10 mouse cellular contexts compared by ENCODE assay signal in genomic region chr9:14001517-14001916, GRCm38 (mm10).
A peak's percentile ranks its signal among the peaks of the same experiment; 100 is the strongest.
DNase-seq lines count a peak whose midpoint lies in the region; ATAC-seq and TF ChIP-seq lines count a peak whose summit lies in the region.
"Had no signal": no experiment of that assay in that cellular context is flagged by ENCODE, and none has a peak within 500 bp of the region (broad histone marks: within the 10 kb centered on the region; RNA-seq: fewer than 3 reads in every experiment).

No protein-coding gene starts in this region.

- no peak overlapping the region for H3K4me2 ChIP-seq in midbrain, embryonic 14.5 days (ENCODE audit: low read length)
- H3K4me2 ChIP-seq in midbrain, embryonic 15.5 days, result no peak overlapping the region
- H3K4me2 ChIP-seq in midbrain, postnatal 0 days (ENCODE audit: low read depth, low read length, poor library complexity, severe bottlenecking), result no peak overlapping the region
- H3K4me2 ChIP-seq: hindbrain, embryonic 15.5 days had no signal

- H3K9me3 ChIP-seq in midbrain, embryonic 14.5 days (ENCODE audit: control insufficient read depth, low read length), result no peaks in the 10 kb centered on the region
- H3K9me3 ChIP-seq in midbrain, embryonic 15.5 days, result no peaks in the 10 kb centered on the region
- no peaks in the 10 kb centered on the region for H3K9me3 ChIP-seq in midbrain, postnatal 0 days (ENCODE audit: low read length)
- H3K9me3 ChIP-seq: hindbrain, embryonic 15.5 days had no signal

- TF ChIP-seq CTCF in midbrain, postnatal 0 days (IDR thresholded peaks at IDR 0.05), result peak; percentile 44

- H3K9ac ChIP-seq in midbrain, embryonic 14.5 days (replicated peaks; ENCODE audit: low read length), result no peak overlapping the region
- no peak overlapping the region for H3K9ac ChIP-seq in midbrain, embryonic 15.5 days
- no peak overlapping the region for H3K9ac ChIP-seq in midbrain, postnatal 0 days (replicated peaks; ENCODE audit: low read length, poor library complexity, severe bottlenecking)
- H3K9ac ChIP-seq: hindbrain, embryonic 15.5 days had no signal

- no peak for ATAC-seq in midbrain, embryonic 14.5 days (ENCODE audit: low FRiP score, low TSS enrichment)
- ATAC-seq in midbrain, embryonic 15.5 days (replicated peaks), result no peak
- no peak for ATAC-seq in midbrain, postnatal 0 days (ENCODE audit: low FRiP score)
- no peak for ATAC-seq in megakaryocyte-erythroid progenitor cell, adult 5-6 weeks (replicated peaks; ENCODE audit: low FRiP score, low TSS enrichment, poor library complexity, severe bottlenecking)

- H3K27ac ChIP-seq in midbrain, embryonic 14.5 days (replicated peaks; ENCODE audit: low read depth, low read length), result no peak overlapping the region
- H3K27ac ChIP-seq in midbrain, embryonic 15.5 days, result no peak overlapping the region
- no peak overlapping the region for H3K27ac ChIP-seq in midbrain, postnatal 0 days (ENCODE audit: low read depth, low read length)
- H3K27ac ChIP-seq: hindbrain, embryonic 15.5 days had no signal

- H3K27me3 ChIP-seq in midbrain, embryonic 14.5 days (ENCODE audit: control insufficient read depth, insufficient read depth, low read length), result no peaks in the 10 kb centered on the region
- no peaks in the 10 kb centered on the region for H3K27me3 ChIP-seq in midbrain, embryonic 15.5 days (replicated peaks)
- no peaks in the 10 kb centered on the region for H3K27me3 ChIP-seq in midbrain, postnatal 0 days (ENCODE audit: insufficient read depth, low read length)
- H3K27me3 ChIP-seq: hindbrain, embryonic 15.5 days; megakaryocyte, embryonic 14.5 days had no signal

- peaks cover 3% of the 10 kb centered on the region; the same call in 1 of the 2 replicates for H3K4me1 ChIP-seq in midbrain, embryonic 14.5 days (ENCODE audit: control insufficient read depth, insufficient read depth, low read length)
- peaks cover 3% of the 10 kb centered on the region; the same call in 1 of the 2 replicates for H3K4me1 ChIP-seq in midbrain, embryonic 15.5 days
- no peaks in the 10 kb centered on the region for H3K4me1 ChIP-seq in midbrain, postnatal 0 days (ENCODE audit: insufficient read depth, low read length)

- H3K36me3 ChIP-seq in midbrain, embryonic 14.5 days (ENCODE audit: control insufficient read depth, insufficient read depth, low read length), result no peaks in the 10 kb centered on the region
- no peaks in the 10 kb centered on the region for H3K36me3 ChIP-seq in midbrain, embryonic 15.5 days (replicated peaks)
- H3K36me3 ChIP-seq in midbrain, postnatal 0 days (ENCODE audit: insufficient read depth, low read length), result no peaks in the 10 kb centered on the region
- H3K36me3 ChIP-seq: hindbrain, embryonic 15.5 days had no signal

- peak; percentile 48 for DNase-seq in gastrocnemius, postnatal 14 days
- DNase-seq in gastrocnemius, postnatal 25 days, result no peak
- peak; percentile 28 for DNase-seq in midbrain, embryonic 14.5 days
- DNase-seq in c-Kit-positive CD71-positive TER-119-positive erythroid progenitor cells, embryonic 14.5 days (ENCODE audit: low spot score), result peak; percentile 13
- DNase-seq in midbrain, postnatal 0 days (ENCODE audit: low spot score), result peak; percentile 12
- no peak for DNase-seq in gastrocnemius, adult 8-10 months (ENCODE audit: low spot score in 2 of 2)

- intact Hi-C loops in gastrocnemius, postnatal 14 days (cut with DNase I; ENCODE audit: low total_unique reads), result no loop called here

- 75% methylated on average over 7 of the region's 7 CpGs for WGBS in midbrain, embryonic 14.5 days
- WGBS in midbrain, embryonic 15.5 days, result 79% methylated on average over 7 of the region's 7 CpGs
- 76% methylated on average over 7 of the region's 7 CpGs for WGBS in midbrain, postnatal 0 days

- H3K4me3 ChIP-seq in midbrain, embryonic 14.5 days (replicated peaks; ENCODE audit: low read depth, low read length), result no peak overlapping the region
- no peak overlapping the region for H3K4me3 ChIP-seq in midbrain, embryonic 15.5 days
- no peak overlapping the region for H3K4me3 ChIP-seq in midbrain, postnatal 0 days (ENCODE audit: low read depth, low read length)
- H3K4me3 ChIP-seq: hindbrain, embryonic 15.5 days; megakaryocyte, embryonic 14.5 days had no signal

Comparison
In these comparisons a context has a peak if more than half of its experiments do, and no peak if none do; other contexts are left out.
1. DNase-seq: peak in gastrocnemius, postnatal 14 days (single experiment), midbrain, embryonic 14.5 days (single experiment), c-Kit-positive CD71-positive TER-119-positive erythroid progenitor cells, embryonic 14.5 days (single experiment) and midbrain, postnatal 0 days (single experiment); none in gastrocnemius, postnatal 25 days (single experiment) and gastrocnemius, adult 8-10 months (0 of 2).